Mouse (Mus musculus) neural tube, embryonic 11.5 days (tissue): ENCODE measurements at regions not wholly inside any gene's neighbourhood (a gene's known extent, or its start where the extent isn't known, plus 50 kb on each side); places are given as distances from the start of the nearest gene placed in this dataset.

Source experiments
- ATAC-seq: fragments of 200-750 bp; cut with Nextera tagmentation; 2 replicates; pipeline ENCODE4 v1.8.0; 2017; ENCODE audit warnings: moderate number of reproducible peaks, mild to moderate bottlenecking, moderate TSS enrichment, moderate library complexity; ENCODE audit not compliant: insufficient read depth, low FRiP score, low TSS enrichment
- DNase-seq: peaks from one replicate; pipeline ENCODE4 v3.0.0-alpha.2; 2015; ENCODE audit warnings: low spot score
- H3K27ac ChIP-seq: fragments of 300-500 bp; sonication (generic); 2 replicates; pipeline ENCODE4 v1.5.1; 2014; ENCODE audit warnings: low read depth, mild to moderate bottlenecking, low read length
- H3K27me3 ChIP-seq: fragments of 300-500 bp; sonication (generic); 2 replicates; pipeline ENCODE4 v1.6.1; 2014; ENCODE audit warnings: mild to moderate bottlenecking, low read length, mixed read lengths; ENCODE audit not compliant: control insufficient read depth, insufficient read depth
- H3K36me3 ChIP-seq: fragments of 300-500 bp; sonication (generic); 2 replicates; pipeline ENCODE4 v1.6.1; 2014; ENCODE audit warnings: mild to moderate bottlenecking, low read length, moderate library complexity, mixed read lengths; ENCODE audit not compliant: control insufficient read depth, insufficient read depth
- H3K4me1 ChIP-seq: fragments of 300-500 bp; sonication (generic); 2 replicates; pipeline ENCODE4 v1.6.1; 2014; ENCODE audit warnings: low read length, mixed read lengths; ENCODE audit not compliant: control insufficient read depth, insufficient read depth
- H3K4me2 ChIP-seq: fragments of 300-500 bp; sonication (generic); 2 replicates; pipeline ENCODE4 v1.6.1; 2014; ENCODE audit warnings: low read depth, mild to moderate bottlenecking, moderate library complexity
- H3K4me3 ChIP-seq: fragments of 300-500 bp; sonication (generic); 2 replicates; pipeline ENCODE4 v1.5.1; 2014; ENCODE audit warnings: low read depth, low read length
- H3K9ac ChIP-seq: fragments of 300-500 bp; sonication (generic); 2 replicates; pipeline ENCODE4 v1.6.1; 2014; ENCODE audit warnings: mild to moderate bottlenecking, low read length
- H3K9me3 ChIP-seq: fragments of 300-500 bp; sonication (generic); 2 replicates; pipeline ENCODE4 v1.6.1; 2016; ENCODE audit warnings: low read length; ENCODE audit not compliant: control insufficient read depth
- WGBS: fragments of 180-500 bp; shearing (Covaris S2); extraction: QIAGEN DNeasy Blood & Tissue Kit; methylation state at CpG from one replicate; pipeline ENCODE4 v1.1.7; 2014; 5-methylcytosine and 5-hydroxymethylcytosine counted together

- Histone ChIP-seq H3K4me1 (peaks cover 6% of the 10 kb centered on the region; the same call in 1 of the 2 replicates), H3K9me3 (no peaks in the 10 kb centered on the region), H3K36me3 (no peaks in the 10 kb centered on the region), H3K27ac (no peak overlapping the region), H3K9ac (no peak overlapping the region), H3K27me3 (no peaks in the 10 kb centered on the region), H3K4me2 (no peak overlapping the region), H3K4me3 (no peak overlapping the region)
- DNase-seq (no peak), ATAC-seq (no peak)
- 34% methylated on average over 6 of the region's 6 CpGs for WGBS
Measured at GRCm38 (mm10) chr1:57609307-57609706, 164.7 kb upstream of the Spats2l start.

GRCm38 (mm10) chr1:57612171-57612570 lies 161.8 kb upstream of the Spats2l start:
- no peak overlapping the region for H3K27ac ChIP-seq
- no peak for DNase-seq
- no peak overlapping the region for H3K4me2 ChIP-seq
- no peaks in the 10 kb centered on the region for H3K27me3 ChIP-seq
- H3K4me3 ChIP-seq: no peak overlapping the region
- H3K9me3 ChIP-seq: no peaks in the 10 kb centered on the region
- H3K4me1 ChIP-seq: peaks cover 6% of the 10 kb centered on the region; the same call in 1 of the 2 replicates
- no peak for ATAC-seq
- no peak overlapping the region for H3K9ac ChIP-seq
- WGBS: 66% methylated on average over 4 of the region's 4 CpGs
- no peaks in the 10 kb centered on the region for H3K36me3 ChIP-seq

- H3K27ac ChIP-seq: no peak overlapping the region
- H3K36me3 ChIP-seq: no peaks in the 10 kb centered on the region
- no peaks in the 10 kb centered on the region for H3K9me3 ChIP-seq
- peak overlapping the region; percentile 20 for H3K4me2 ChIP-seq
- H3K4me1 ChIP-seq: peaks cover 6% of the 10 kb centered on the region; the same call in 1 of the 2 replicates
- no peak overlapping the region for H3K9ac ChIP-seq
- DNase-seq (peak; percentile 17), ATAC-seq (peak; percentile 62)
- WGBS: 21% methylated on average over 17 of the region's 17 CpGs
- no peaks in the 10 kb centered on the region for H3K27me3 ChIP-seq
- H3K4me3 ChIP-seq: no peak overlapping the region
Measured at GRCm38 (mm10) chr1:57612931-57613804, 160.8 kb upstream of the Spats2l start.

DNA sequence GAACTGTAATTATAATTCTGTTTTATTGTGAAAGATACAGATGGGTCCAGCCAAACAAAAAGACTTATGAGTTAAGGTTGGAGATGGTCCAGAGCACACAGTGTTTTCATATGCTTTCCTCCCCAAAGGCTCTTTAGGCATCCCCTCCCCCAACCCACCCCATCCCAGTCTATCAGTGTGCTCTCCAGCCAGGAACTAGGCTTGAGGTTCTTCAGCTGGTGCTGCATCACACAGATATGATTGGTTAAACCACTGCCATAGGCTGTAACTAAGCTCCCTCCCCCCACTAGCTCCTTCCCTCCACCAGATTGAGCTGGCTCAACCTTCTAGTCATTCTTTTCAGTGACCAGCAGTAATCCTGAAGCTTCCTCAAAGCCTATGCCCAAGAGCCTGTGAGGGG lies 158.8 kb upstream of the Spats2l start:
- ATAC-seq: no peak
- Histone ChIP-seq H3K4me3 (no peak overlapping the region), H3K9me3 (no peaks in the 10 kb centered on the region), H3K36me3 (no peaks in the 10 kb centered on the region), H3K9ac (no peak overlapping the region), H3K27me3 (no peaks in the 10 kb centered on the region), H3K4me2 (no peak overlapping the region), H3K27ac (no peak overlapping the region), H3K4me1 (peaks cover 4% of the 10 kb centered on the region; the same call in 1 of the 2 replicates)
- no peak for DNase-seq

DNA sequence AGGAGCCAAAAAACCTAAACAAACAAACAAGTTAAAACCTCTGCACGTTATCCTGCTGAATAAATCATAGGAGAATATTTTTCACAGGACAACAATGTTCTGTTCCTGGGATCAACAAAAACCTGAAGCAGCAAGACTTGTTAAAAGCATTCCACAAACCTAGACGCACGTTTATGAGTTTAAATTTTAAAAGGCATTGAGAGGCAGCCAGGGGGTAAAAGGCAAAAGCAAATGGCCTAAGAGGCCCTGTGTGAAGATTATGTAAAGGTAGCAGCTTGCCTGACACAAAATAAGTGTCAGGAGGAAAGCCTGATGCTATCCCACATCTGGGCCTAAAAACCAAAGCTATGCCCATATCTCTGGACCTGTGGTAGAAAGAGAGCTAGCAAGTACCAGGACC lies 156.6 kb upstream of the Spats2l start:
- Histone ChIP-seq H3K4me1 (peaks cover 4% of the 10 kb centered on the region; the same call in 1 of the 2 replicates), H3K4me2 (no peak overlapping the region), H3K4me3 (no peak overlapping the region), H3K9me3 (no peaks in the 10 kb centered on the region), H3K36me3 (no peaks in the 10 kb centered on the region), H3K27me3 (no peaks in the 10 kb centered on the region), H3K27ac (no peak overlapping the region), H3K9ac (no peak overlapping the region)
- ATAC-seq: no peak
- DNase-seq: no peak
- WGBS: 84% methylated on average over 3 of the region's 3 CpGs

DNA sequence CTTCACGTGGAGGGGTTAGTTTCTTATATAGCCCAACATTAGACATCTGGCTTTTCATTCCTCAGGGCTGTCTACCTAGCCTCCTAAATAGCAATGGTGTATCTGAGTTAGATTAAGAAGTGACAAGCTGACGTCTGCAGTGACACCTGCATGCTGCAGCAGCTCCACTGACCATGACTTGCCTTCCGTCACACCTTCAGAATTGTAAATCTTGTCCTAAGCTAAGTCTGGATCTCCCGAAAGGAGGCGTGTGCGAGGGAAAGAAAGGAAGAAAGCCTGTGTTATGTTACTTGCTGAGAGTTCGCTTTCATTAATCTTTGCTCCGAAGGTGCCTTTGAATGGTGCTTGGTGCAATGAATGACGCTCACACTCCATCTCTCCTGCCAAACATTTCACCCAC lies 151.4 kb upstream of the Spats2l start:
- no peak overlapping the region for H3K4me2 ChIP-seq
- no peak for DNase-seq
- no peaks in the 10 kb centered on the region for H3K9me3 ChIP-seq
- H3K27ac ChIP-seq: no peak overlapping the region
- no peak overlapping the region for H3K4me3 ChIP-seq
- no peaks in the 10 kb centered on the region for H3K27me3 ChIP-seq
- WGBS: 80% methylated on average over 9 of the region's 9 CpGs
- H3K9ac ChIP-seq: no peak overlapping the region
- no peaks in the 10 kb centered on the region for H3K4me1 ChIP-seq
- H3K36me3 ChIP-seq: no peaks in the 10 kb centered on the region
- ATAC-seq: no peak

DNA sequence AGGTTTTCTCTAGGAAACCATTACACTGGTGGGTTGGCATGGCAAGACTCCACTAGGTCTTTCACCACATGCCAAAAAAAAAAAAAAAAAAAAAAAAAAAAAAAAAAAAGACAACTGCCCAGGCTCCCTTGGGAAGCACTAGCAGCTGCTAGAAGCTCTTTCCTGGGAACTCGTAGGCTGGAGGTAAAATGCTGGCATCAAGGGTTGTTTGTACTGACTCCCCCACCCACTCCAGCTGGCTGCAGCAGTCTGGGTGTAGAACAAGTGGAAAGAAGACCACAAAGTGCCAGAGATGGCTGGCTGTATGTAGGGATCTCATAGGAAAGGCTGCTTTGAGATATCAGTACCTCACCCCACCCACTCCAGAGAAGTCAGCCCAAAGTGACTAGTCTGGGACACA lies 140.0 kb upstream of the Spats2l start:
- Histone ChIP-seq H3K27me3 (no peaks in the 10 kb centered on the region), H3K9ac (no peak overlapping the region), H3K4me2 (no peak overlapping the region), H3K9me3 (no peaks in the 10 kb centered on the region), H3K4me1 (no peaks in the 10 kb centered on the region), H3K4me3 (no peak overlapping the region), H3K36me3 (no peaks in the 10 kb centered on the region), H3K27ac (no peak overlapping the region)
- DNase-seq: no peak
- no peak for ATAC-seq
- WGBS: 48% methylated on average over 1 of the region's 1 CpGs

- Histone ChIP-seq H3K4me1 (no peaks in the 10 kb centered on the region), H3K4me2 (no peak overlapping the region), H3K27me3 (no peaks in the 10 kb centered on the region), H3K9ac (no peak overlapping the region), H3K27ac (no peak overlapping the region), H3K4me3 (no peak overlapping the region), H3K9me3 (no peaks in the 10 kb centered on the region), H3K36me3 (no peaks in the 10 kb centered on the region)
- no peak for ATAC-seq
- DNase-seq: no peak
- WGBS: 87% methylated on average over 5 of the region's 5 CpGs
Measured at GRCm38 (mm10) chr1:57642131-57642530, 131.8 kb upstream of the Spats2l start.

- H3K9me3 ChIP-seq: no peaks in the 10 kb centered on the region
- H3K36me3 ChIP-seq: no peaks in the 10 kb centered on the region
- no peak overlapping the region for H3K4me3 ChIP-seq
- no peak overlapping the region for H3K9ac ChIP-seq
- 60% methylated on average over 6 of the region's 6 CpGs for WGBS
- no peak for ATAC-seq
- H3K27ac ChIP-seq: no peak overlapping the region
- H3K4me2 ChIP-seq: no peak overlapping the region
- H3K4me1 ChIP-seq: no peaks in the 10 kb centered on the region
- no peaks in the 10 kb centered on the region for H3K27me3 ChIP-seq
- peak; percentile 18 for DNase-seq
Measured at GRCm38 (mm10) chr1:57643466-57644097, 130.4 kb upstream of the Spats2l start.
